Mouse (Mus musculus) embryonic fibroblast, embryonic 13.5 days (primary cell): ENCODE measurements around the gene Ptprt.

Experiments
- CTCF ChIP-seq: IDR thresholded peaks from 2 replicates; pipeline ENCODE4 v1.5.1; 2011; ENCODE audit warnings: mild to moderate bottlenecking, control low read depth, low read length, moderate library complexity, borderline replicate concordance; ENCODE audit not compliant: insufficient read depth
- POLR2A ChIP-seq: IDR thresholded peaks from 2 replicates; pipeline ENCODE4 v1.6.1; 2011; ENCODE audit warnings: low read depth, mild to moderate bottlenecking, control low read depth, low read length, moderate library complexity

DNA sequence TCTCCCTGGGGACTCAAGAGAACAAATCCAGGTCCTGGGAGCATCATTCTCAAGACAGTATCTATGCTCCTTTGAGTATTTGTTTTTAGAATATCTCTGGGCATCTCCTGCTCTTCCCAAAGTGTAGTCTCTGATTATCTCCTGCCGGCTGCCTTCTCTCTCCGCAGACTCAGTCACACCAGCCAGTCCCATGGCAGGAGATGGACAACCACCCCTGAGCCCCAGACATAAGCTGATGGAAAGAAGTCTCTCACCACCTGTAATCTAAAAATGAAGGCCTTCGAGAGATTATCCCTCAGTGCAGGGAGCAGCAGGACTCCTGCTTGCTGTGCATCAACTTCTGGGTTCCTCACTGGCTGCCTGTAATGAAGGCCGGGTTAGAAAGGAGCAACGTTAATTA, 151.9 kb downstream of the Ptprt start:
- no peak for TF ChIP-seq CTCF
- no peak for TF ChIP-seq POLR2A
